Mouse (Mus musculus) forebrain, embryonic 11.5 days (tissue): ENCODE data around the gene Lrrfip1. TPM values are rescaled to one million over a fixed set of nuclear protein-coding genes. Genes with fewer than 3 reads are reported as not detected.

Experiments
- ATAC-seq: fragments of 200-750 bp; cut with Nextera tagmentation; replicated peaks from 2 replicates; pipeline ENCODE4 v1.8.0; 2017; ENCODE audit warnings: moderate TSS enrichment; ENCODE audit not compliant: low FRiP score
- DNase-seq: peaks from one replicate; pipeline ENCODE4 v3.0.0-alpha.2; 2017; ENCODE audit warnings: low spot score
- H3K27ac ChIP-seq: fragments of 300-500 bp; sonication (generic); 2 replicates; pipeline ENCODE4 v1.5.1; 2014; ENCODE audit warnings: low read depth, low read length
- H3K27me3 ChIP-seq: fragments of 300-500 bp; sonication (generic); 2 replicates; pipeline ENCODE4 v1.6.1; 2014; ENCODE audit warnings: mild to moderate bottlenecking, low read length, mixed read lengths; ENCODE audit not compliant: control insufficient read depth, insufficient read depth
- H3K36me3 ChIP-seq: fragments of 300-500 bp; sonication (generic); 2 replicates; pipeline ENCODE4 v1.6.1; 2014; ENCODE audit warnings: mild to moderate bottlenecking, low read length, moderate library complexity, mixed read lengths; ENCODE audit not compliant: control insufficient read depth, insufficient read depth
- H3K4me1 ChIP-seq: fragments of 300-500 bp; sonication (generic); replicated peaks from 2 replicates; pipeline ENCODE4 v1.6.1; 2014; ENCODE audit warnings: low read length, mixed read lengths; ENCODE audit not compliant: control insufficient read depth, insufficient read depth
- H3K4me2 ChIP-seq: fragments of 300-500 bp; sonication (generic); 2 replicates; pipeline ENCODE4 v1.6.1; 2014; ENCODE audit warnings: low read depth, mild to moderate bottlenecking, low read length, moderate library complexity, mixed read lengths; ENCODE audit not compliant: severe bottlenecking
- H3K4me3 ChIP-seq: fragments of 300-500 bp; sonication (generic); 2 replicates; pipeline ENCODE4 v1.5.1; 2014; ENCODE audit warnings: low read depth, low read length
- H3K9ac ChIP-seq: fragments of 300-500 bp; sonication (generic); 2 replicates; pipeline ENCODE4 v1.6.1; 2014; ENCODE audit warnings: low read length
- H3K9me3 ChIP-seq: fragments of 300-500 bp; sonication (generic); 2 replicates; pipeline ENCODE4 v1.6.1; 2016; ENCODE audit warnings: low read length, mixed read lengths; ENCODE audit not compliant: control insufficient read depth
- WGBS: fragments of 180-500 bp; shearing (Covaris S2); extraction: QIAGEN DNeasy Blood & Tissue Kit; methylation state at CpG from one replicate; pipeline ENCODE4 v1.1.7; 2014; 5-methylcytosine and 5-hydroxymethylcytosine counted together
- polyA plus RNA-seq: library from polyadenylated mRNA; unstranded; fragments of >200 nt; fragmentation: Nextera tagmentation; extraction: Ambion mirVana; gene quantifications from 2 replicates; pipeline ENCODE4 v1.2.1, GENCODE M21; 2014

Lrrfip1 gene
- polyA plus RNA-seq, 1 experiment from 2014 or later, result 21.4 TPM

- no peak for ATAC-seq
- no peaks in the 10 kb centered on the region for H3K36me3 ChIP-seq
- 91% methylated on average over 8 of the region's 8 CpGs for WGBS
- DNase-seq, result no peak
- H3K4me3 ChIP-seq, result no peak overlapping the region
- peaks cover 3% of the 10 kb centered on the region; the same call in 1 of the 2 replicates for H3K4me1 ChIP-seq
- no peaks in the 10 kb centered on the region for H3K9me3 ChIP-seq
- H3K9ac ChIP-seq, result no peak overlapping the region
- H3K4me2 ChIP-seq, result no peak overlapping the region
- H3K27me3 ChIP-seq, result no peaks in the 10 kb centered on the region
- H3K27ac ChIP-seq, result no peak overlapping the region
Observed at GRCm38 (mm10) chr1:91084374-91084773, 85.8 kb downstream of the Lrrfip1 start.

- Histone ChIP-seq H3K36me3 (no peaks in the 10 kb centered on the region), H3K9me3 (no peaks in the 10 kb centered on the region), H3K9ac (no peak overlapping the region), H3K4me3 (no peak overlapping the region), H3K27ac (no peak overlapping the region), H3K4me2 (no peak overlapping the region), H3K4me1 (peaks cover 3% of the 10 kb centered on the region; the same call in 1 of the 2 replicates), H3K27me3 (no peaks in the 10 kb centered on the region)
- ATAC-seq (no peak), DNase-seq (no peak)
- 83% methylated on average over 10 of the region's 10 CpGs for WGBS
Observed at GRCm38 (mm10) chr1:91085009-91085408, 86.5 kb downstream of the Lrrfip1 start.

- H3K9me3 ChIP-seq, result no peaks in the 10 kb centered on the region
- ATAC-seq (no peak), DNase-seq (no peak)
- no peaks in the 10 kb centered on the region for H3K27me3 ChIP-seq
- peaks cover 3% of the 10 kb centered on the region; the same call in 1 of the 2 replicates for H3K4me1 ChIP-seq
- WGBS, result 72% methylated on average over 2 of the region's 2 CpGs
- H3K4me3 ChIP-seq, result no peak overlapping the region
- H3K4me2 ChIP-seq, result no peak overlapping the region
- H3K9ac ChIP-seq, result no peak overlapping the region
- no peaks in the 10 kb centered on the region for H3K36me3 ChIP-seq
- H3K27ac ChIP-seq, result no peak overlapping the region
Observed at GRCm38 (mm10) chr1:91085686-91086085, 87.1 kb downstream of the Lrrfip1 start.

GRCm38 (mm10) chr1:91086325-91086724 is 87.8 kb downstream of the Lrrfip1 start:
- no peak for DNase-seq
- Histone ChIP-seq H3K27me3 (no peaks in the 10 kb centered on the region), H3K9me3 (no peaks in the 10 kb centered on the region), H3K4me3 (no peak overlapping the region), H3K4me1 (peaks cover 3% of the 10 kb centered on the region; the same call in 1 of the 2 replicates), H3K4me2 (no peak overlapping the region), H3K27ac (no peak overlapping the region), H3K9ac (no peak overlapping the region), H3K36me3 (no peaks in the 10 kb centered on the region)
- WGBS, result 40% methylated on average over 3 of the region's 3 CpGs
- no peak for ATAC-seq

GRCm38 (mm10) chr1:91086748-91087147 is 88.2 kb downstream of the Lrrfip1 start:
- no peak overlapping the region for H3K4me3 ChIP-seq
- WGBS, result 81% methylated on average over 5 of the region's 5 CpGs
- no peak for ATAC-seq

GRCm38 (mm10) chr1:91088027-91088426 is 89.5 kb downstream of the Lrrfip1 start:
- no peaks in the 10 kb centered on the region for H3K36me3 ChIP-seq
- WGBS, result 86% methylated on average over 7 of the region's 7 CpGs
- no peak overlapping the region for H3K4me2 ChIP-seq
- H3K27ac ChIP-seq, result no peak overlapping the region
- DNase-seq, result no peak
- peaks cover 3% of the 10 kb centered on the region; the same call in 1 of the 2 replicates for H3K4me1 ChIP-seq
- H3K9ac ChIP-seq, result no peak overlapping the region
- H3K9me3 ChIP-seq, result no peaks in the 10 kb centered on the region
- H3K27me3 ChIP-seq, result no peaks in the 10 kb centered on the region
- no peak overlapping the region for H3K4me3 ChIP-seq
- no peak for ATAC-seq

More at GRCm38 (mm10) chr1:91086748-91087147, 88.2 kb downstream of the Lrrfip1 start:
- H3K27me3 ChIP-seq, result no peaks in the 10 kb centered on the region
- DNase-seq, result no peak
- H3K27ac ChIP-seq, result no peak overlapping the region
- no peak overlapping the region for H3K9ac ChIP-seq
- H3K4me1 ChIP-seq, result peaks cover 3% of the 10 kb centered on the region; the same call in 1 of the 2 replicates
- H3K9me3 ChIP-seq, result no peaks in the 10 kb centered on the region
- H3K4me2 ChIP-seq, result no peak overlapping the region
- H3K36me3 ChIP-seq, result no peaks in the 10 kb centered on the region

- no peaks in the 10 kb centered on the region for H3K9me3 ChIP-seq
- no peak overlapping the region for H3K4me3 ChIP-seq
- peaks cover 3% of the 10 kb centered on the region; the same call in 1 of the 2 replicates for H3K4me1 ChIP-seq
- no peak overlapping the region for H3K4me2 ChIP-seq
- H3K36me3 ChIP-seq, result no peaks in the 10 kb centered on the region
- H3K27ac ChIP-seq, result no peak overlapping the region
- no peak overlapping the region for H3K9ac ChIP-seq
- ATAC-seq (no peak), DNase-seq (no peak)
- H3K27me3 ChIP-seq, result no peaks in the 10 kb centered on the region
- 92% methylated on average over 8 of the region's 8 CpGs for WGBS
Observed at GRCm38 (mm10) chr1:91088941-91089340, 90.4 kb downstream of the Lrrfip1 start.

- Histone ChIP-seq H3K36me3 (no peaks in the 10 kb centered on the region), H3K4me3 (no peak overlapping the region), H3K27ac (no peak overlapping the region), H3K4me2 (no peak overlapping the region), H3K4me1 (peaks cover 3% of the 10 kb centered on the region; the same call in 1 of the 2 replicates), H3K9ac (no peak overlapping the region), H3K9me3 (no peaks in the 10 kb centered on the region), H3K27me3 (no peaks in the 10 kb centered on the region)
- ATAC-seq (no peak), DNase-seq (no peak)
- WGBS, result 91% methylated on average over 6 of the region's 6 CpGs
Observed at GRCm38 (mm10) chr1:91090456-91090855, 91.9 kb downstream of the Lrrfip1 start.

GRCm38 (mm10) chr1:91092451-91092850 is 93.9 kb downstream of the Lrrfip1 start:
- no peak for ATAC-seq
- no peak for DNase-seq
- Histone ChIP-seq H3K9me3 (no peaks in the 10 kb centered on the region), H3K9ac (no peak overlapping the region), H3K36me3 (no peaks in the 10 kb centered on the region), H3K4me1 (no peaks in the 10 kb centered on the region), H3K4me3 (no peak overlapping the region), H3K4me2 (no peak overlapping the region), H3K27ac (no peak overlapping the region), H3K27me3 (no peaks in the 10 kb centered on the region)
- 68% methylated on average over 6 of the region's 6 CpGs for WGBS
